Mouse (Mus musculus): Measurements from ENCODE around the gene P2ry10.
"Not testable (repeated sequence)": the region's sequence is repeated elsewhere in the genome, so short reads cannot be mapped to it uniquely, and the experiment has no call there.

The P2ry10 gene

DNA sequence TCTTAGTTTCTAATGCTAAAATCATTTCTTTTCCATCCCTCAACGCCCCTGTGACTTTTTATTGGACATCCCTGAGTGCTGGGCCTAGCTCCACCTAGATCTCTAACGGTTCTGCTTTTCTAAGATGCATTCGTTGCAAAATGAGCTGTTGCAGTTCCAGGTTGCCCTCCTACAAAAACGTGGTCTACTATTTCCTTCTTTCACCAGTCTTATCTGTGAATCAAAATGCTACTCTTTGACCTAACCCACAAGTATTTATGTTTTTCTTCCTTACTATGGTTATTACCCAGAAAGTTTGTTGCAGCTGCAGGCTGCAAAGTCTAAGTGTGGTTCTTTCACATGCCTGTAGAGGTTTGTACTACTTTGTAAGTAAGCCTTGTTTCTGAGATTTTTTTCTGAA lies at the start of gene P2ry10:
TSS of gene P2ry10 (plus strand) at position 316 of the 400 bp plus-strand sequence.
- DNase-seq (ENCODE audit: low read depth, low spot score) = no peak

DNA sequence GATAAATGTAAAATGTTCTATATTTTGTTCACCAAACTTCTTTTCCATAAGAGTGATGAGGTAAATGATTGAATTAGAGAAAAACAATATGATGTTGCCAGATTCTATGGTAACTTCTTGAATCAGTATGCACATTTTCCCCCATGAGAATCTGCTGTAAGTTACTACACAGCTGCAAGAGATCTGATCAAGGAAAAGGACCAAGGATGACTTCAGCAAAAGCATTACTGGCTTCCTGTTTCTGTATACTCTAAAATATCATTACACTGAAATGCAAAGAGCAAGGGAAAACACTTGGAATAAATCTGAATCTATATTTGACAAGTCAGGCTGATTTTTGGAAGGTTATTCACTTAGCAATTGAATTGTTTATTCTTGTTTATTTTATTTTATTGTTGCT lies 49.1 kb upstream of the P2ry10 start:
- DNase-seq (ENCODE audit: low read depth, low spot score) = no peak

DNA sequence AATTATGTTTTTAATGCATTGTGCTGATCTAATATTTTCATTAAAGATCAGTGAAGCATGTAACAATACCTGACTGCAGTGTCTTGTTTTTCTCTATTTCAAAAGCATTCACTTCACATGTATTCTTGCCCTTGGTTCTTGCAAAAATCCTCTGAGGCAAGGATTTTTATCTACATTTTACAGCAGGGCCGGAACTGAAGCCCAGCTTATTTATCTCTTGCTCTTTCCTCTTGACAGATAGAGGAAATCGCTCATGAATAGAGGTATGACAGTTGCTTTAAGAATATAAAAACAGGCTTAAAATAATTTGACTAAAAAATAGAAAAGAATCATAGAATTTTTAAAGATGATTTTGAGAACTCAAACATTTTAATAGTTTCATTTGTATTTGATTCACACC lies 48.7 kb upstream of the P2ry10 start:
- DNase-seq (ENCODE audit: low read depth, low spot score) = no peak

DNA sequence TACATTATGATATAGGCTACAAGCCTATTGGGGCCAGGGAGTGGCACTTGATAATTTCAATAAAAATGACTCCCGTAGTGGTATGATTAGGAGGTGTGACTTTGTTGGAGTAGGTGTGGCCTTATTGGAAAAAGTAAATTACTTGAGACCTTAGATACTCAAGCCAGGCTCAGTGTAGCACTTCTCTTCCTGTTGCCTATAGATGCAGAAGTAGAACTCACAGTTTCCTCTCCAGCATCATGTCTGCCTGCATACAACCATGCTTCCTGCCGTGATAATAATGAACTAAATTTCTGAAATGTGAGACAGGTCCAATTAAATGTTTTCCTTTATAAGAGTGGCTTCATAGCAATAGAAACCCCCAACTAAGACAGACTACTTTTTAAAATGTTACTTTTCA lies 45.9 kb upstream of the P2ry10 start:
- no peak for DNase-seq (ENCODE audit: low read depth, low spot score)

DNA sequence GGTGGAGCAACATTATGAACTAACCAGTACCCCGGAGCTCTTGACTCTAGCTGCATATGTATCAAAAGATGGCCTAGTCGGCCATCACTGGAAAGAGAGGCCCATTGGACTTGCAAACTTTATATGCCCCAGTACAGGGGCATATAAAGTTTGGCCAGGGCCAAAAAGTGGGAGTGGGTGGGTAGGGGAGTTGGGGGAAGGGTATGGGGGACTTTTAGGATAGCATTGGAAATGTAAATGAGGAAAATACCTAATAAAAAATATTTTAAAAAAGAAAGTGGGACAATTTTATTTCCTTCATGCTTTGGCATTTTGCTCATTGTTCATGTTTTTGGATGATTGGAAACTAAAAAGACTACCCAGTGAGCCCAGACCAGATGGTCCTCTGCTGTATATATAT lies 4.9 kb upstream of the P2ry10 start:
- not testable (repeated sequence) for DNase-seq (ENCODE audit: low read depth, low spot score)

DNA sequence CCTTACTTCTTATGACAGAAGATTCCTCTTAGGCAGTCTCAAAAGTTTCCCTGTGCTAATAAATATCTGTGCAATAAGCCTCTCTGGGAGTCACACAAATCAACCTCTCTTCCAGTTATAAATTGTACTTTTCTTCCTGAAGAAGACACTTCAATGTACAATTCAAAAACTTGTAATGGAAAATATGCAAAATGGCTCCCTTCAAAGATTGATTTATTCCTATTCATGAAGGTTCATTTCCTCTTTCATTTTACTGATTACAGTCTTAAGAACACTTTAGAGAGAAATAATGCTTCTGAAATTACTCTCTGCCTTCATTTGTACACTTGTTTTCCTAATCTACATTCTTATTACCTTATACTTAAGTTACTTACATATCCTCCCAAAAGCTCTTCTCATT lies 4.0 kb upstream of the P2ry10 start:
- DNase-seq (ENCODE audit: low read depth, low spot score) = no peak

DNA sequence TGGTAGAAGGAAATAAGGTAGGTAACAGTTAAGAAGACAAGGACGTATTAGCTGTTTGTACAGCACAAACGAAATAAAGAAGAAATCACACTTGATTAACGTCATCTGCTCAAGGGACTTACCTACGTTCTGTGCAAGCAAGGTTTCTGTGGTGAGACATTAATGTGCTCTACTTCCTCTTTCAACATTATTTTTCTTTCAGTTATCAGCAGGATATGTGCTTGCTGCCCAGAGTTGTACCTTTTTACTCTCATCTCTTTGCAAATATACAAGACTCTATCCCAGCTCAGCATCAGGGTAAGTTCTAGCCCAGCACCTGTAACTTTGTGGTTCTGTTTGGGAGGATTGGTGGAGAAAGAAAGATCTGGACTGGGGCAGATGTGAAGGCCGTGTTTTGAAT lies 839 bp downstream of the P2ry10 start:
- no peak for DNase-seq (ENCODE audit: low read depth, low spot score)

DNA sequence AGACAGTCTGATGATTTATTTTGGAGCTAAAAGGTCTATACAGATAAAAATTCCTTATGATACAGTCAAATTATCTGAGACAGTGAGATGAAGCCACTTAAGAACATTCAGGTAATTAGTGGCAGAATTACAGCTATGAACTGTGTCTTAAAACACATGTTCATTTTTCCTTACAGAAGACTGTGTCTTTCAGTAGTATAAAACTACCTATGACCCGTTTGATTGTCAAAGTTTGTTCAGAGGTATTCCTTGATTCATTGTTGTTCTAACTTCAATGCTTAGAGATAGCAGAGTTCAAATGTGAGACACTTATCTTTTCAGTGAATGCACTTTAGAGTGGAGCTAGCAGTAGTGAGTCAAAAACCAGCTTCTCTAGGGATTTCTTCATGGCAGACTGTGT lies 1.6 kb downstream of the P2ry10 start:
- DNase-seq (ENCODE audit: low read depth, low spot score) = no peak

DNA sequence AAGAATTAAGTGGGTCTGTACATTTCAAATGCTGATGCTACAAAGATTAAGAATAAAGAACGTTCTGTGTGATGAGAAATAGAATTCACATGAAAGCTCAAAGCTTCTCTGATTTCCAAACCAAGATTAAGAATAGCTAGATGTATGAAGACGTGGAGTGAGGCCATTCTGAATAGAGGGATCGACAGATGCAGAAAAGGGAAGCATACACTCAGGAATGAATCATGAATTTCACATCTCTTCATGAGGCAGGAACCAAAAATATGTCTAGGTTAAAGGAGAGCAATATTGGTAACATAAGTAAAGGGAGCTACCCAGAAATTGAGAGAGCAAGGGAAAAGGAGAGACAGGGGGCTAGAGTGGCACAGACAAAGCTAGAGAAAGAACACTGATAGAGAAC lies 7.3 kb downstream of the P2ry10 start:
- no peak for DNase-seq (ENCODE audit: low read depth, low spot score)

DNA sequence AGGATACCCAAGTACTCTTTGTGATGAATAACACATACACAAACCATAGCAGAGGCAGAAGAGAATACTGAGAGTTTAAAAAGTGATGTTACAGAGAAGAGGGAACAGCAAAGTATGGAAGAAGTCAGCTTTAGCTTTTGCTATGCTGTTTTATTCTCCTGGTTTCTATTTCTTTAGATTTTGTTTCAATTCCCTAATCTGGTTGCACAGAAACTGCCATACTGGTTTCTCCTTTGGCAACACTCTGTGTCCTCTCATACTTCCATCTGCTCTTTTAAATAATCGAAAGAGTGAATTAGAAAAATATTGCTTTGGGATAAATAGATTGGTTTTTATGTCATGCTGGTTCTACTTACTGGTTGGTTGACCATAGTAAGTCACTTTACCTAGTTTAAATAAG lies 28.0 kb downstream of the P2ry10 start:
- no peak for DNase-seq (ENCODE audit: low read depth, low spot score)

DNA sequence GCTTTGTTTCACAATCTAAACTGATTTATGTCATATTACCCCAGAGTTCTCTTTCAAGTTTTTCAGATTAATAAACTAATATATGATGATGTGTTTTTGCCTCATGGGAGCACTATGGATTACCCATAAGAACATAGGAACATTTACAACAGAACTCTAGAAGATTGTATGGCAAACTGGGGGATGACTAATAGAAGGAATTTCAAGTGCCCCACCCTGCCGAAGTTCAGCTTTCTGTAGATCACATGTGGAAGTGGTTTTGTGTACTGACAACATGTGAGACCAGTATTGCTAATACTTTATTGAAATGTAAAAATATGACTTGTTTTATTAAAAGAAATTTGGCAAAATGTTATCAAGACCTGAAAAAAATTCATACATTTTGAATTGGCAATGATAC lies 28.7 kb downstream of the P2ry10 start:
- no peak for DNase-seq (ENCODE audit: low read depth, low spot score)

DNA sequence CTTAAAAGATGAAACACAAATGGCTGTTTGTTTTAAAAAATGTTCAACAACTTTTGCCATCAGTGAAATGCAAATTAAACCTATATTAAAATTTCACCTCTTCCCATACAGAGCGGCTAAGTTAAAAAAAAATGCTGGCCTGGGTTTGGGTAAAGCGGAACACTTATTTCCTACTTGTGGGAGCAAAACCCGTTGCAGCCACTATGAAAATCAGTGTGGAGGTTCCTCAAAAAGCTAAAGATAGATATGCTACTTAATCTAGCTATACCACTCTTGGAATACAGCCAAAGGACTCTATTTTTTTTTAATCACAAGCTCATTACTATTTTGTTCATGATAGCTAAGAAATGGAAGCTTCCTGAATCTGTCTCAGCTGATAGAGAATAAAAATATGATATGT lies 54.9 kb downstream of the P2ry10 start:
- no peak for DNase-seq (ENCODE audit: low read depth, low spot score)

DNA sequence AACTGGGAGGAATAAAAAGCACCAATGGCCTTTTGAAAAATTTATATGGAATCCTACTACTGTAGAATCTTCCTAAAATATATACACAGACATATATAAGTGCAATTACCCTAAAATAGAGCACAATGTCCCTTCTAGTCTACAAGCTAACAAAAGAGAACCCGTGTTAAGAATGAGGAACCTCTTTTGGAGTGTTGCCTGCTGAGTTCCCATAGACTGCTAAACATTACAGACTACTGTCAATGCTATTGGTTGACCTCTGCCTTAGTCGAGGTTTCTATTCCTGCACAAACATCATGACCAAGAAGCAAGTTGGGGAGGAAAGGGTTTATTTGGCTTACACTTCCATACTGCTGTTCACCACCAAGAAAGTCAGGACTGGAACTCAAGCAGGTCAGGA lies 55.6 kb downstream of the P2ry10 start:
- no peak for DNase-seq (ENCODE audit: low read depth, low spot score)

DNA sequence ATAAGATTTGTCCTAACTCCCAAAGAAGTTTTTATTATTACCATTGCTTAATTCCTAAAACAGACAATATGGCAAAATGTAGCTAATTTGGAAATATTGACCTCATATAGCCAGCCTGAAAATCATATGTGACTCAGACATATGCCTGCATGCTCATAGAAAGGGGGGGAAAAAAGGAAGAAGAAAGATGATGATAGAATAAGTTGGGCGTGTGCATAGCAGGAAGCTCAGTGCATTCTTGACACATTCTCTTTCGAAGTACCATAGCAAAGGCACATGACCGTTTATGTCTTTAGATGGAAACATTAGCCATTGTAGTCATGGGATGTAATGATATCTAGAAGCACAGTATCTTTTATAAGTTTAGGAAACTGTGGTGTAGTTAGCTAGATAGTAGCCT lies 60.4 kb downstream of the P2ry10 start, which contains the start of gene P2ry10b:
TSS of gene P2ry10b (plus strand) at position 247 of the 400 bp plus-strand sequence.
- no peak for DNase-seq (ENCODE audit: low read depth, low spot score)

DNA sequence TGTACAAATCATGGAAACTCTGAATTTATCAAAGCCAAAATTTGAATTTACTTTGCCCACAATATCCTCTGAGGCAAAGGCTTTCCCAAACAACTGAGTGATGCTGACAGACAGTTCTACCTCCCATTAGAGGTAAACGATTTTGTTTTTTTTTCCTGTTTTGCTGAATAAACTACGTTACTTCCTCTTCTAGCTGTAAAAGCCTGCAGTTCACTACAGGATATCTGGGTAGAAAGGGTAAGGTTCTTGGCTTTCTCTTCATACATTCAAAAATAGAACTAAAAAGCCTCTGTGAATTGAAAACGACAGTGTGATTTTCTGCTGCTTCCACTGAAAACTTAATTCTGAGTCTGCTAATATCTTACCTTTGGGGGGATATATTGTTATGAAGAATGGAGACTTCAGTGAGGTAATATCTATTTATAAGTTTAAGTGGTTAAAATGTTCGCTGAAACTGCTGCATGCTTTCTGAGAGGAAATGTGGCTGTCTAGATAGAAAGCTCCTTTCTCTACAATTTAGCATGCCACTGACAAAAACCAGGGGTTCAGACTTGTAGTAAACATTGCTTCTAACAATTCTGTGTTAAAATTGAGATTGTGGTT lies 61.2 kb downstream of the P2ry10 start:
- DNase-seq (ENCODE audit: low read depth, low spot score) = peak; percentile 0

DNA sequence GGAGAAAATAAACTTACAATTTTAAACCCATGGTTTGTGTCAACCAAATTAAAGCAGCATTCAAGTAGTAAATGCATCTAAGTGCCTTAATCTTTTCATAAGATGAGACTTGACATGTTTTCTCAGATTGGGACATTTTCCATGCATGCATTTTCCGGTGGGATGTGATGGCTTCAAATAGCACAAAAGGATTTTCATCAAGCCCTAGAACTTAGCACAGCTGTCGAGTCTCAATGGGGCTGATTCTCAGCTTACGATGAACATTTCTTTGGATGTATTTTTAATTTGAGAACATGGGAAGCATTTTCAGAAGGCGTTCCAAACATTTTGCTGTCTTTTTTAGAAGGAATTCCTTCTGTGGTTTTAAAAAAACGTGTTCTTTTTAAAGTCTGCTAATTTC lies 61.7 kb downstream of the P2ry10 start:
- DNase-seq (ENCODE audit: low read depth, low spot score) = peak; percentile 16

DNA sequence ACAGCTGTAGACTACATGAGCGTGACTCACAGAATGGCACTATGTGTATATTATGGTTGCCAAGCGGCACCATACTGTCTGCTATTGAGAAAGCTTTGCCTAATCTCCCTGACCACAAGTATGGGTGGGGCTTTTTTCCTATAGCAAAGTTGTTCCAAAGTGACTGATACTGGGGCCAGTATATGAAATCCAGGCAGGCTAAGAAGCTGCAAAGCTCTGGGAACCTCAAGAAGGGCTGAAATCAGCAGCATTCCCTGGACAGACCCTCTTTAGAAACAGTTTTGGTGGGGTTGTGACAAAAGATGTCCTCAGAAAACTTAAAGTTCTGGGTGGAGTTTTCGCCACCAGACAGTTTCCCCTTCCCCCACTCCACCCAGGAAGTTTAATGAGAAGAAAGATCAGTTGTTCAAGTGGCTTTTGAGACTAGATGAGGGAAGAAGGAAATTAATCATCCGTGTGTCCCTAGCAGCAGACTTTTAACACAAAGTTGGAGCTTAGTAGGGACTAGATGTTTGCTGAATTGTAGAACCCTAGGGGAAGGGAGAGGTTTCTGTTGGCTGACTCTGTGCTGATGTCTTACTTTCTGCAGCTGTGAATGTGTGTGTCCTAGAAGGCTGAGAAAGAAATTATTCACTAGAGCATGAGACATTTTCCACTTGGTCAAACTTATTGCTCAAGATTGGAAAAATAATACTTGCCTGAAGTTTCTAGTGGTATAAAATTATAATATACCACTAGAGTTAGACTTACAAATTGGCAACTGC lies 62.6 kb downstream of the P2ry10 start:
- peak; percentile 7 for DNase-seq (ENCODE audit: low read depth, low spot score)

Data from brain, adult 2 months (tissue).